Mouse (Mus musculus) embryonic fibroblast, embryonic 13.5 days (primary cell): ENCODE results near the gene Cops3.

Source experiments
- CTCF ChIP-seq: IDR thresholded peaks from 2 replicates; pipeline ENCODE4 v1.5.1; 2011; ENCODE audit warnings: mild to moderate bottlenecking, control low read depth, low read length, moderate library complexity, borderline replicate concordance; ENCODE audit not compliant: insufficient read depth
- POLR2A ChIP-seq: IDR thresholded peaks from 2 replicates; pipeline ENCODE4 v1.6.1; 2011; ENCODE audit warnings: low read depth, mild to moderate bottlenecking, control low read depth, low read length, moderate library complexity

DNA sequence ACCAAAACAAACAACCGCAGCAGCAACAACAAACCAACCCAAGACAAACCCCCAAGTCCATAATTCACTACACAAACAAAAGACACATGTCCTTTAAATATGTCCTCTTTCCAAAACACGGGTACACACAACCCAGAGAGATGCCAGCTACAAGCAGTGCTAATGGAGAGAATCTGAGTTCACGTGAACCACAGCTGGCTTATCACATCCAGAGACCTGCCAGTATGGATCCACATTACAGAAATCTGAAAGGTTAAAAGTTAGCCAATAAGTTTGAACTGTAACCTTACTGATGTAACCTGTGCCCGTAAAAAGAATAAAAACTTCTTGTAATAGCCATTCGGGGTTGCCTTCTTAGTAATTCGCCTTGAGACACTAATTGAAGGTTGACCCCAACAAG, 24.7 kb downstream of the Cops3 start:
- TF ChIP-seq POLR2A (no peak), CTCF (no peak)
